22 mouse cellular contexts compared by ENCODE assay signal in the genomic region with DNA sequence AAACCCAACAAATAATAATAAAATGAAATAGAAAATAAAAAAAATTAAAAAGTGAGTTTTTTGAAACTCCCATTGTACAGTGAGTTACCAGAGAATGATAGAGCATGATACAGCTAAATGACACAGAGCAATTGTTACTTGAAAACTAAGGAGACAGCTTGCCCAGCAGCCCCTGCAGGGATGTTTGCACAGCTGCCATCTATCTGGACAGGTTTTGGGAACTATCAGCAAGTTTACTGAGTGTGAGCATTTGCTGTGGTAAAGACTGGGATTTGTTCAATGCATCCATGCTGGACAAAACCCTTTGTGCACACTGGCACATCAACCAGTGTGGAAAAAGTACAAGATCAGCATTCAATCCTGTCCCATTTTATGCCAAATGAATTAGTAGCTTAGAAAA.
"Had no signal": no experiment of that assay in that cellular context is flagged by ENCODE, and none has a peak within 500 bp of the region (broad histone marks: within the 10 kb centered on the region; RNA-seq: fewer than 3 reads in every experiment).

No protein-coding gene starts in this region.

- DNase-seq: kidney, adult 11 months; kidney, adult 8-10 months; kidney, postnatal 10 days; kidney, postnatal 36 days; layer of hippocampus, postnatal 36 days; left cerebral cortex, postnatal 4 days; liver, postnatal 0 days; lung, embryonic 14.5 days; right cerebral cortex, adult 18-20 months; right cerebral cortex, postnatal 14 days; right cerebral cortex, postnatal 4 days; thymus, postnatal 36 days had no signal

- H3K9ac ChIP-seq: kidney, embryonic 15.5 days; limb, embryonic 12.5 days; limb, embryonic 15.5 days; liver, embryonic 14.5 days; liver, postnatal 0 days; lung, embryonic 14.5 days; midbrain, embryonic 12.5 days; stomach, embryonic 15.5 days had no signal

- H3K27me3 ChIP-seq: kidney, embryonic 15.5 days; limb, embryonic 12.5 days; limb, embryonic 15.5 days; midbrain, embryonic 12.5 days; stomach, embryonic 15.5 days had no signal

- H3K4me2 ChIP-seq: kidney, embryonic 15.5 days; limb, embryonic 12.5 days; limb, embryonic 15.5 days; liver, embryonic 11.5 days; lung, embryonic 14.5 days; midbrain, embryonic 12.5 days; stomach, embryonic 15.5 days had no signal

- H3K4me3 ChIP-seq: kidney, embryonic 15.5 days; left cerebral cortex, adult 2 months; limb, embryonic 12.5 days; limb, embryonic 15.5 days; midbrain, embryonic 12.5 days; stomach, embryonic 15.5 days had no signal

- H3K27ac ChIP-seq: kidney, embryonic 15.5 days; left cerebral cortex, adult 2 months; limb, embryonic 12.5 days; limb, embryonic 15.5 days; liver, embryonic 14.5 days; macrophage; midbrain, embryonic 12.5 days; stomach, embryonic 15.5 days had no signal

- H3K36me3 ChIP-seq: kidney, embryonic 15.5 days; limb, embryonic 12.5 days; limb, embryonic 15.5 days; midbrain, embryonic 12.5 days; stomach, embryonic 15.5 days had no signal

- H3K4me1 ChIP-seq: kidney, embryonic 15.5 days; limb, embryonic 12.5 days; limb, embryonic 15.5 days; stomach, embryonic 15.5 days had no signal

- H3K9me3 ChIP-seq: kidney, embryonic 15.5 days; limb, embryonic 12.5 days; limb, embryonic 15.5 days; midbrain, embryonic 12.5 days; stomach, embryonic 15.5 days had no signal

- ATAC-seq: liver, postnatal 0 days; lung, postnatal 0 days had no signal
